Mouse (Mus musculus): ENCODE data around the gene Pccb. TPM values are rescaled to one million over a fixed set of nuclear protein-coding genes. Genes with fewer than 3 reads are reported as not detected.

Pccb gene
- 10 to 100 TPM; 65.1 to 73.7 TPM for total RNA-seq (2021)

- peak; percentile 98 for DNase-seq
Measured at GRCm38 (mm10) chr9:101034448-101035098, at the start of gene Pccb. Pccb (minus strand) TSS chr9:101034898.

DNA sequence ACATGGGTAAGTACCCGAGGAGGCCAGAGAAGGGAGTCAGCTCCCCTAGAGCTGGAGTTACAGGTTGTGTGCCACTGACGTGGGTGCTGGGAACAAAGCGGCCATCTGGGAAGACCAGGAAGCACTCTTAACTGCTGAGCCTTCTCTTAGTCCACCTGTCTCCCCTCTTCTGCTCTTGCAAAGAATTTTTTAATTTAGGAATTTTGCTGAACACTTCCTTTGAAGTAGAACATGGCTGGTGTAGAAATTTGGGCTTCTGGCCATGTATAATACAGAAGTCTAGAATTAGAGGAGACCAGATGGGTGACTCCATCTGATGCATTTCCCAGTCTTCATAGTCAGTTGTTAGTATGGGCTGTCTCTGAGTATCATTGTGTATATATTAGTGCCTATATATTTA is 49.0 kb upstream of the Pccb start:
- no peak for DNase-seq

DNA sequence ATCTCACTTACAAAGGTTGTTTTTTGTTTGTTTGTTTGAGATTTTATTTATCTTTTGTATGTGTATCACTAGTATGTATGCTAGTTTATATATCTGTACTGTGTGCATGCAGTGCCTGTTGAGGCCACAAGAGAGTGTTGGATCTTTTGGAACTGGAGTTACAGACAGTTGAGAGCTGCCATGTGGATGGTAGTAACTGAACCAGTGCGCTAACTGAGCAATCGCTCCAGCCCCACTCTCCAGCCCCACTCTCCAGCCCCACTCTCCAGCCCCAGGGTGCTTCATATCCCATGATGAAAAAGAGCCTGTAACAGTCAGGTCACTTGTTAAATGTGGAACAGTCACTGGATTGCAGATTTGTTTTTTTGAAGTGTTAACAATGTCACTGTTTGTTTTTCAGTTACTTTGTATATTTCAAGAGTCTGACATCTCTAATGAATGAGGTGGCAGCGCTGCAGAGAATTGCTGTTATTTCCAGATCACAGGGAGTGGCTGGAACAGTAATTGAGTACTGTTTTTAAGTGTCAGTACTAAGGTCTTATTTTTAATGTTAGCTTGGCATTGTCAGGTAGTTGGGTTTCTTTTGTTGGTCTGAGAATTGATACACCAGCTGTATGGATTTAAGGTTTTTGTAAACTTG is 45.5 kb upstream of the Pccb start:
- no peak for DNase-seq

- no peak for DNase-seq
Measured at GRCm38 (mm10) chr9:101078579-101078978, 43.9 kb upstream of the Pccb start.

GRCm38 (mm10) chr9:101077486-101077885 is 42.8 kb upstream of the Pccb start:
- no peak for DNase-seq

GRCm38 (mm10) chr9:101076095-101076875 is 41.6 kb upstream of the Pccb start:
- no peak for DNase-seq

DNA sequence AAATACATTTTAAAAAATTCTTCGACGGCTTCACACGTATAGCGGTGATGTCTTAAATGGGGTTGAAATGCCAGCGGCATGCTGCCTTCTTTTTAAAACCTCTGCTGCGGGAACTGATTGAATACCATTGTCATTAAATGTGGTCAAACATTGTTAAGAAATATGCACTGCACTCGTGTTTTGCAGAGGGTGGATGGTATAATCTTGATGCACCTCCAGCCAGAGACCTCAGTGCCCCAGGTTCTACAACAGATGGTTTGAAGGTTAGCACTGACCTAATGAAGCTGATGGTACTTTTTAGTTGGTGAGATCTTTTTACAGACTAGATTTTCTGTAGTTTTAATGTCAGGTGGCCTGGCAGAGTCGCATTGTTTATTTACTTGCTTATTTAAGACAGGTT is 41.0 kb upstream of the Pccb start:
- no peak for DNase-seq

DNA sequence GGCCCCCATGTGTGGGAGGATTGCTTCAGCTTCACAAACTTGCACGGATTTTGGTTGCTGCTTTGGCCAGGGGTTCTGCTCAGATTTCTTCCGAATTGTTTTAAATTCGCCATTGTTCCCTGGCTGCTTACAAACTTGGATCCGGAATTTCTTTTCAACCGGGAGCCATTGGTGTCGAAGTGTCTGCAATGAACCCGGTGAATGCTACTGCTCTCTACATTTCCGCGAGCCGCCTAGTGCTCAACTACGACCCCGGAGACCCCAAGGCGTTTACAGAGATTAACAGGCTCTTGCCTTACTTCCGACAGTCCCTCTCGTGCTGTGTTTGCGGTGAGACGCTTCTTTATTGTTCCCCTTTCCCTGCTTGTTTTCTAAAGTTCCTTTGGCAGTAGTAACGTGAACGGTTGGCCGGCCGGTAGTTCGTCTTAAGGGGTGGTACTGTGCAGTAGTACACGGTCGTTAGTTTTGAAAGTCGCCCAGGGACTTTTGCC is 40.4 kb upstream of the Pccb start:
- DNase-seq = peak; percentile 21

DNA sequence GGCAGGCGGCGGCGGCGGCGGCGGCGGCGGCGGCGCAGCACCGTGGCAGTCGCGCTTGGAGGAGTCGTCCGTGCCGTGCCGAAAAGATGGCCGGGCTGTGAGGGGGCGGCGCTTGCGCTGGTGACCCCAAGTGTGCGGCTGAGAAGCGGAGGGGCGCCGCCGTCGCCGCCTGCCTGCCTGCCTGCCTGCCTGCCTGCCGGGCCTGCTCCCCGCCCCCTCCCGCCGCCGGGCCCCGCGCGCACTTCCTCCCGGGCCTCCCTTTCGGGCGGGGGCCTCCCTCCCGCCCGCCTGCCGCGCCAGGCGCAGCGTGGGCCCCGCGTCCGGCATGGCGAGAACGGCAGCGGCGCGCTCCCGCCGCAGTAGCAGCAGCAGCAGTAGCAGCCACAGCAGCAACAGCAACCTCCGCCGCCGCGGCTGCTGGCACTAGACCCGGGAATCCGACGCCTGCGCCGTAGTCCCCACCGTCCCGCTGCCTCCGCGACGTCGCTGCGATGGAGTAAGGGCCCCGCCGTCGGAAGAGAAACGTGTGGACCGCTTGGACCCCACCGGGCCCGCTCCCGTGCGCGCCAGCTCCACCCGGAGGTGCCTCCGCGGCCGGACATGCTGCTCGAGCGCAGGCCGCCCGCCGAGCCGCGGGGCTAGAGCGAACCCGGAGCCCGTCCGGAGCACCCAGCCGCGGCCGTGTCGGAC is 39.8 kb upstream of the Pccb start:
- DNase-seq = peak; percentile 86

- no peak for DNase-seq
Measured at GRCm38 (mm10) chr9:101073987-101074331, 39.3 kb upstream of the Pccb start, which contains the start of gene Msl2. Msl2 (plus strand) TSS chr9:101074101.

- DNase-seq = peak; percentile 99
Measured at GRCm38 (mm10) chr9:101073041-101073986, 38.6 kb upstream of the Pccb start.

- DNase-seq = no peak
Measured at GRCm38 (mm10) chr9:101072506-101072905, 37.8 kb upstream of the Pccb start.

- DNase-seq = no peak
Measured at GRCm38 (mm10) chr9:101069781-101070180, 35.1 kb upstream of the Pccb start.

GRCm38 (mm10) chr9:101065076-101065602 is 30.4 kb upstream of the Pccb start:
- DNase-seq = no peak

DNA sequence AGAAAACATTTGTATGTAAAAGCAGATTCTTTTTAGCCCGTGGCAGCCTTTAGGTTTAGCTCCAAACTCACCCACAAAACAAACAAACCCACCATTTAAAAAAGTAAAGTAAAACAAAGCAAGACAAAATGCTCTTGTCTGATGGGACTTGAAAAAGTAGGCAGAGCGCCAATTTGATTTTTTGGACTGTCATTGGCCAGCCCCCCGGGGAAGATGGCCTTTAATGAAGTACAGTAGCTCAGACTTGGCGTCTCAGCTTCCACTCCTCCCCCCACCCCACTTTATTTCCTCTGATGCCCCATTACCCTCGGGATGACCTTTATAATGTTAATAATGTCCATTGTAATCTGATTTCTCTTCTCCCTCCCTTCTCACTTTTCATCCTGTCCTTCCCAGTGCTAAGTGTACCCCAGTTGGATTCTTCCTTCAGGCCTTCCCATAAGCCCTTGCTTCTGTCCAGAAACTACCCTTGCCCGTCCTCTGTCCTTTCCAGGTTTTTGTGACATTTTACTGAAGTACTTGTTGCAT is 27.6 kb upstream of the Pccb start:
- no peak for DNase-seq

- DNase-seq = no peak
Measured at GRCm38 (mm10) chr9:101061035-101061434, 26.3 kb upstream of the Pccb start.

DNA sequence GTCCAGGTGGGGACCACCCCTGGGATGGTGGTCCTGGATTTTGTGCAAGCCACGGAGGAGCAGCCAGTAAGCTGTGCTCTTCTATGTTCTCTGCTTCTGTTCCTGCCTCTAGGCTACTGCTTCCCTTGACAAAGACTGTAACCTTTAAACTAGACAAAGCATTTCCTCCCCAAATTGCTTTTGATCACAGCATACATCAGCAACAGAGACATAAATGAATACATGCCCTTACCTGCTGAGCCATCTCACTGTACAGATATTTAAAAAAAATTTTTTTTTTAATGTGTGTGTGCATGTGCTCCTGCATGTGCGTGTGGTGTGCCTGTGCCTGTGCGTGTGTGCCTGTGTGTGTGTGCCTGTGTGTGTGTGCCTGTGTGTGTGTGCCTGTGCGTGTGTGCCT is 22.5 kb upstream of the Pccb start:
- no peak for DNase-seq

- no peak for DNase-seq
Measured at GRCm38 (mm10) chr9:101053279-101053678, 18.6 kb upstream of the Pccb start.

- no peak for DNase-seq
Measured at GRCm38 (mm10) chr9:101052691-101053090, 18.0 kb upstream of the Pccb start.

DNA sequence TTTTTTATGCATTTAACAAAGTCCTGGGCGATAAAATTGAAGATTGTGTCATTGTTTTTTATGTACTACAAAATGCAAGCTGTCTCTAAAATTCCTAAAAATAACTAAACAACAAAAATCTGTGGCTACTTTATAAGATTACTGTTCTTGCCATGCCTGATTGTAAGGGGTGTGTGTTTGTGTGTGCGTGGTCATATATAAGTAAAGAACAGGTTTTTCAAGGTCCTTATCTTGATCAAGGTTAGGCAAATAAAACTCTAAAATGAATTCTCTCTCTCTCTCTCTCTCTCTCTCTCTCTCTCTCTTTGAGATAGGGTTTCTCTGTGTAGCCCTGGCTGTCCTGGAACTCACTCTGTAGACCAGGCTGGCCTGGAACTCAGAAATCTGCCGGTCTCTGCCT is 17.3 kb upstream of the Pccb start:
- no peak for DNase-seq

GRCm38 (mm10) chr9:101045710-101046338 is 11.1 kb upstream of the Pccb start:
- no peak for DNase-seq
